Mouse (Mus musculus) stomach, embryonic 15.5 days (tissue): ENCODE results near the gene Ccr10. TPM values are rescaled to one million over a fixed set of nuclear protein-coding genes. Genes with fewer than 3 reads are reported as not detected.
A peak's percentile ranks its signal among the peaks of the same experiment; 100 is the strongest.

Experiments used
- ATAC-seq: fragments of 200-750 bp; cut with Nextera tagmentation; 2 replicates; pipeline ENCODE4 v1.8.0; 2017; ENCODE audit warnings: low read depth, moderate number of reproducible peaks, moderate TSS enrichment; ENCODE audit not compliant: insufficient read depth, low FRiP score
- H3K27ac ChIP-seq: fragments of 300-500 bp; sonication (generic); 2 replicates; pipeline ENCODE4 v1.5.1; 2015; ENCODE audit warnings: mild to moderate bottlenecking, inconsistent platforms
- H3K27me3 ChIP-seq: fragments of 300-500 bp; sonication (generic); replicated peaks from 2 replicates; pipeline ENCODE4 v1.6.1; 2015; ENCODE audit warnings: inconsistent platforms
- H3K36me3 ChIP-seq: fragments of 300-500 bp; sonication (generic); 2 replicates; pipeline ENCODE4 v1.6.1; 2015; ENCODE audit warnings: inconsistent platforms
- H3K4me1 ChIP-seq: fragments of 300-500 bp; sonication (generic); 2 replicates; pipeline ENCODE4 v1.6.1; 2015; ENCODE audit warnings: inconsistent platforms
- H3K4me2 ChIP-seq: fragments of 300-500 bp; sonication (generic); 2 replicates; pipeline ENCODE4 v1.6.1; 2015; ENCODE audit warnings: mild to moderate bottlenecking, inconsistent platforms
- H3K4me3 ChIP-seq: fragments of 300-500 bp; sonication (generic); replicated peaks from 2 replicates; pipeline ENCODE4 v1.5.1; 2015; ENCODE audit warnings: inconsistent platforms
- H3K9ac ChIP-seq: fragments of 300-500 bp; sonication (generic); 2 replicates; pipeline ENCODE4 v1.6.1; 2015; ENCODE audit warnings: inconsistent platforms
- H3K9me3 ChIP-seq: fragments of 300-500 bp; sonication (generic); 2 replicates; pipeline ENCODE4 v1.6.1; 2016; ENCODE audit warnings: inconsistent platforms
- WGBS: fragments of 180-500 bp; shearing (Covaris S2); methylation state at CpG from one replicate; pipeline ENCODE4 v1.1.7; 2015; 5-methylcytosine and 5-hydroxymethylcytosine counted together
- polyA plus RNA-seq: library from polyadenylated mRNA; unstranded; fragments of >200 nt; fragmentation: Nextera tagmentation; extraction: Ambion mirVana; gene quantifications from 2 replicates; pipeline ENCODE4 v1.2.1, GENCODE M21; 2015

Ccr10 gene
- polyA plus RNA-seq, 1 experiment from 2014 or later: 0.19 TPM

GRCm38 (mm10) chr11:101143338-101144225 is 31.7 kb downstream of the Ccr10 start:
- WGBS: 22% methylated on average over 19 of the region's 19 CpGs
- H3K4me1 ChIP-seq: peaks cover 13% of the 10 kb centered on the region
- H3K9ac ChIP-seq: no peak overlapping the region
- no peaks in the 10 kb centered on the region for H3K9me3 ChIP-seq
- H3K27ac ChIP-seq: no peak overlapping the region
- H3K4me2 ChIP-seq: peak overlapping the region; percentile 50
- peak overlapping the region; percentile 21; the same call in 1 of the 2 replicates for H3K4me3 ChIP-seq
- no peaks in the 10 kb centered on the region for H3K27me3 ChIP-seq
- no peaks in the 10 kb centered on the region for H3K36me3 ChIP-seq
- ATAC-seq: no peak

GRCm38 (mm10) chr11:101142215-101142967 is 32.9 kb downstream of the Ccr10 start:
- Histone ChIP-seq H3K27me3 (no peaks in the 10 kb centered on the region), H3K4me1 (peaks cover 15% of the 10 kb centered on the region), H3K9me3 (no peaks in the 10 kb centered on the region), H3K27ac (no peak overlapping the region), H3K4me3 (no peak overlapping the region), H3K36me3 (no peaks in the 10 kb centered on the region), H3K4me2 (no peak overlapping the region), H3K9ac (no peak overlapping the region)
- no peak for ATAC-seq
- 83% methylated on average over 10 of the region's 10 CpGs for WGBS

GRCm38 (mm10) chr11:101141088-101141487 is 34.2 kb downstream of the Ccr10 start:
- Histone ChIP-seq H3K27me3 (no peaks in the 10 kb centered on the region), H3K27ac (no peak overlapping the region), H3K4me3 (no peak overlapping the region), H3K9ac (no peak overlapping the region), H3K9me3 (no peaks in the 10 kb centered on the region), H3K4me1 (peaks cover 15% of the 10 kb centered on the region), H3K36me3 (no peaks in the 10 kb centered on the region), H3K4me2 (no peak overlapping the region)
- WGBS: 76% methylated on average over 8 of the region's 8 CpGs
- ATAC-seq: no peak

GRCm38 (mm10) chr11:101140164-101140819 is 35.0 kb downstream of the Ccr10 start:
- WGBS: 37% methylated on average over 27 of the region's 27 CpGs
- H3K27me3 ChIP-seq: no peaks in the 10 kb centered on the region
- H3K4me1 ChIP-seq: peaks cover 15% of the 10 kb centered on the region
- peak overlapping the region; percentile 51; the same call in 1 of the 2 replicates for H3K27ac ChIP-seq
- peak overlapping the region; percentile 26 for H3K4me3 ChIP-seq
- H3K9ac ChIP-seq: 0 out of 2 replicates have a peak overlapping the region, but pooled peaks have one; percentile 5
- H3K36me3 ChIP-seq: no peaks in the 10 kb centered on the region
- peak overlapping the region; percentile 57 for H3K4me2 ChIP-seq
- ATAC-seq: no peak
- no peaks in the 10 kb centered on the region for H3K9me3 ChIP-seq

GRCm38 (mm10) chr11:101138536-101139181 is 36.6 kb downstream of the Ccr10 start:
- Histone ChIP-seq H3K4me1 (peaks cover 15% of the 10 kb centered on the region), H3K4me2 (peak overlapping the region; percentile 50), H3K27me3 (no peaks in the 10 kb centered on the region), H3K9ac (no peak overlapping the region), H3K4me3 (peak overlapping the region; percentile 23), H3K27ac (peak overlapping the region; percentile 80), H3K9me3 (no peaks in the 10 kb centered on the region), H3K36me3 (no peaks in the 10 kb centered on the region)
- peak; percentile 50; the same call in 1 of the 2 replicates for ATAC-seq
- 15% methylated on average over 15 of the region's 15 CpGs for WGBS

- H3K4me2 ChIP-seq: no peak overlapping the region
- H3K36me3 ChIP-seq: no peaks in the 10 kb centered on the region
- H3K9ac ChIP-seq: no peak overlapping the region
- no peak overlapping the region for H3K27ac ChIP-seq
- no peaks in the 10 kb centered on the region for H3K27me3 ChIP-seq
- ATAC-seq: no peak
- H3K4me3 ChIP-seq: no peak overlapping the region
- H3K9me3 ChIP-seq: no peaks in the 10 kb centered on the region
- WGBS: 73% methylated on average over 7 of the region's 7 CpGs
- peaks cover 18% of the 10 kb centered on the region for H3K4me1 ChIP-seq
Observed at GRCm38 (mm10) chr11:101137000-101137399, 38.2 kb downstream of the Ccr10 start.

GRCm38 (mm10) chr11:101134217-101134865 is 40.9 kb downstream of the Ccr10 start:
- Histone ChIP-seq H3K4me1 (peaks cover 18% of the 10 kb centered on the region), H3K27ac (no peak overlapping the region), H3K9ac (no peak overlapping the region), H3K36me3 (no peaks in the 10 kb centered on the region), H3K9me3 (no peaks in the 10 kb centered on the region), H3K4me3 (no peak overlapping the region), H3K27me3 (no peaks in the 10 kb centered on the region), H3K4me2 (no peak overlapping the region)
- no peak for ATAC-seq
- 70% methylated on average over 13 of the region's 13 CpGs for WGBS

- H3K4me1 ChIP-seq: peaks cover 10% of the 10 kb centered on the region
- H3K9me3 ChIP-seq: no peaks in the 10 kb centered on the region
- H3K4me3 ChIP-seq: no peak overlapping the region
- no peaks in the 10 kb centered on the region for H3K36me3 ChIP-seq
- no peak for ATAC-seq
- 47% methylated on average over 12 of the region's 12 CpGs for WGBS
- no peak overlapping the region for H3K9ac ChIP-seq
- H3K27me3 ChIP-seq: no peaks in the 10 kb centered on the region
- H3K4me2 ChIP-seq: no peak overlapping the region
- no peak overlapping the region for H3K27ac ChIP-seq
Observed at GRCm38 (mm10) chr11:101133037-101133436, 42.2 kb downstream of the Ccr10 start.

GRCm38 (mm10) chr11:101131701-101132100 is 43.5 kb downstream of the Ccr10 start:
- Histone ChIP-seq H3K4me2 (no peak overlapping the region), H3K4me1 (peaks cover 10% of the 10 kb centered on the region), H3K36me3 (peaks cover 4% of the 10 kb centered on the region), H3K9ac (no peak overlapping the region), H3K9me3 (no peaks in the 10 kb centered on the region), H3K4me3 (no peak overlapping the region), H3K27me3 (no peaks in the 10 kb centered on the region), H3K27ac (no peak overlapping the region)
- ATAC-seq: no peak
- WGBS: 90% methylated on average over 6 of the region's 6 CpGs

GRCm38 (mm10) chr11:101131187-101131586 is 44.1 kb downstream of the Ccr10 start:
- Histone ChIP-seq H3K27ac (no peak overlapping the region), H3K9ac (no peak overlapping the region)
- no peak for ATAC-seq

More at GRCm38 (mm10) chr11:101131187-101131586, 44.1 kb downstream of the Ccr10 start:
- Histone ChIP-seq H3K4me3 (no peak overlapping the region), H3K27me3 (no peaks in the 10 kb centered on the region), H3K4me1 (peaks cover 10% of the 10 kb centered on the region), H3K9me3 (no peaks in the 10 kb centered on the region), H3K36me3 (peaks cover 10% of the 10 kb centered on the region), H3K4me2 (no peak overlapping the region)
- WGBS: 68% methylated on average over 2 of the region's 2 CpGs
